Mouse (Mus musculus) lung, adult 18-20 months (tissue): Measurements from ENCODE around the gene Omt2b.
"Not testable (repeated sequence)": the region's sequence is repeated elsewhere in the genome, so short reads cannot be mapped to it uniquely, and the experiment has no call there.

Experiments used
- DNase-seq, 2 experiments: peaks; one replicate each; pipeline ENCODE4 v3.0.0; 2022; ENCODE audit warnings: mixed read lengths in 2 of 2

Gene Omt2b

DNA sequence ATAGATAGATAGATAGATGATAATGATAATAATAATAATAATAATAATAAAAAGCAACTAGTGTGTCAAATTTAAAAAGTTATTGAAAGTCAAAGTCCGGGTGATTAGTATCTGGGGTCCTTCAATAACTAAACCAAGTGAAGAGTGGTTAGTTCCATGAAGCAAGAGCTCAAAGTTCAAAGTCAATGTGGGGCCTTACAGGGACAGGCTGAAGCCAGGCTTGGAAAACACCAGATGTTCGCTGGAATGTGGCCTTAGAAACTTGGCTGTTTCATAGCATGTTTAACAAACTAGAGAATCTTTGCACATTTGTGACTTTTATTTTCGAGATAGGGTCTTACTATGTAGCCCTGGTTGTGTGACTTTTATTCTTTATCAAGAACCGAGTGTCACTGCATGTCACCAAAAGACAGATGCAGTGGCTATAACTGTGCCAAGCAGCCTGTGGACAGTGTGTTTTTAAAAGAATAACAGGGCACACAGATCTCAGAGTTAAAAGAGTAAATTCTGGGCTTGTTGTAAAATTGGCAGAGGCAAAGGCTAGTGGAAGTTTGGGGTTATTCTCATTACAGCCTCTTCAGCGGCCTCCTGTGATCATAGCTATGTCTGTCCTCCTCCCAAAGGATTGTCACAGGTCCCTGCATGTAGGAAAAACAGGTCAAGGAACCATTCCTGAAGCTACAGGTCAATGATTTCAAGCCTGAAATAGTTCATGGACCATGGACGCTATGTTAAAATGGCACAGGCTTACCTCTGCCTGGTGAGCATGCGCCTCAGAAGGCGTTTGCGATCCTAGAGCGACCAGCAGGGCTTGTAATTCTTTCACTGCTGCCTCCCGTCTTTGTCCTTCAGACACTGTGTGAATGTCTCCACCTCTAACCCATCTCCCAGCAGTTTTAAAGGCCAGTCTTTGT is 27.5 kb downstream of the Omt2b start:
- DNase-seq, result no peak

DNA sequence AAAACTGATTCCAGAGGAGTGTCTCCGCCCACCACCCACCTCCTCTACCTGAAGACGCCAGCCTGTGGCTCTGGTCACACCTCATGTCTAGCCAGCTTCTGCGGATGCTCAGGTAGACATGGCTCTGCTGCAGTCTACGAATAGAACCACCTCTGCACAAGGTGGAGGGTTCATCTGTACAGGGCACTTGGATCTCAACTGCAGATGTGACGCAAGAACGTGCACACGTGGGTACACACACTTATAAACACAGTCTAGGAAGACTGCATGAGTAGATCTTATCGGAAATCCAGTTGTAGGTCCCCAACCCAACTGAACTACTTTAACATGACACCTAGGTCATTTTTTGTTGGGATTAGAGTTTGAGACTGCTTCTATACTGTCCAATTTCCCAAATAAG is 28.2 kb downstream of the Omt2b start, which contains the start of gene Gsta2:
TSS of gene Gsta2 (minus strand) at position 178 of the 400 bp plus-strand sequence.
- no peak for DNase-seq

DNA sequence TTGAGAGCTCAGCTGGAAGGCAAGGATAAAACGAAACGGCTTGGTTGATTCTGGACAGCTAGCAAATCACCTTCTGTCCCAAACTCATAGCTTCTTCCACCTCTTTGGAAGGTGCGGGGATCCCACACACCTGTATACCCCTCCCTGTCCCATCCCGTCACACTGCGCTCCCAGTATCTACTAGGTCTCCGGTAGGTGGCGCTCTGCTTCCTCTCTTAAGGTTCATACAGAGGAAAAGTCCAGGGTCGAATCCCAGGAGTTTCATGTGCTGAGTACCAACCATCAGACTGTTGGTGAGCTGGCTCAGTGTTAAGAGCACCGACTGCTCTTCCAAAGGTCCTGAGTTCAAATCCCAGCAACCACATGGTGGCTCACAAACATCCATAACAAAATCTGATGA is 30.7 kb downstream of the Omt2b start:
- DNase-seq, result peak; percentile 41 to 64

DNA sequence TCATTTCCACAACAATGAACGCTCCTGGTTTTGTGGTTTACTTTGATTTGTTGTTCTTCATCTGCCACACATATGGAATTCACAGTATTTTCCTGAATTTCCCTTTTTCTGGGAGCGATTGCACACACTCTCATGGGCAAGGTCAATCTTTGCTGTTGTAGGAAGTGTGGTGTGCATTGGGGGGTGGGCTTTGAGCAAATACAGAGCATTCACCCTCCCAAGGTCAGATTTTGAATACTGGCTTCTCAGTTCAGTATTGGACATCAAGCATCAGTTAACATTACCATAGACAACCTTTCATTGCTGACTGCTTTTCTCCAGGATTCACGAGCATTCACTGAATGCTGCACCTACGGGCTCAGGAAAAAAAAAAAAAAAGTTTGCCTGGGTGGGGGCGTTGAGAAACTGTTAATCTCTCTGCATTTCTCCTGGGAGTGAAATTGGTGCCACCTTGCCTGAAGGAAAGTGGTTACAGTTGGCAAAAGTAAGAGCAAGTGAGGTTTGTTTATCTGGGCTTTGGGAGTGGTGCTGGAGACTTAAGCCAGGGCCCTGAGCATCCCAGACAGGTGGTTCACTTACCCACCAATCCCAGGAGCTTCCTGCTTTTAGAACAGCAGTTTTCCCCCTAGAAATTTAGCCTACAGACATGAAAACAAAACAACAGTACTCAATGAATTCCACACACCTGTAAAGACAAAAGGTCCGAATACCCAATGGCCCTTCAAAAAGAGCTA is 32.5 kb downstream of the Omt2b start:
- no peak for DNase-seq

DNA sequence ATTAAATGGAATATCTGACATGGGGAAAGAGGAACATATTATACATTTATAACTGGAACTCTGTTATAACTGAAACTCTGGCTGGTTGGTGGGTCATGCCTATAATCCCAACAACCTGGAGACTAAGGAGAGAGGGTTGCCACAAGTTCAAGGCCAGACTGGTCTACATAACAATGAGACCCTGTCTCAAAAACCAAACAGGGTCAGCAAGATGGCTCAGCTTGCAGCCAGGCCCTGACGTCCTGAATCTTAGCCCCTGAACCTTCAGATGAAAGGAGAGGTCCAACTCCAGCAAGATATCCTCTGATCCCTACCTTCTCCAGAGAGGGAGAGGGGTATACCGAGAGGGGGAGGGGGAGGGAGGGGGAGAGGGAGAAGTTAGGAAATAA is 33.1 kb downstream of the Omt2b start:
- no peak for DNase-seq

DNA sequence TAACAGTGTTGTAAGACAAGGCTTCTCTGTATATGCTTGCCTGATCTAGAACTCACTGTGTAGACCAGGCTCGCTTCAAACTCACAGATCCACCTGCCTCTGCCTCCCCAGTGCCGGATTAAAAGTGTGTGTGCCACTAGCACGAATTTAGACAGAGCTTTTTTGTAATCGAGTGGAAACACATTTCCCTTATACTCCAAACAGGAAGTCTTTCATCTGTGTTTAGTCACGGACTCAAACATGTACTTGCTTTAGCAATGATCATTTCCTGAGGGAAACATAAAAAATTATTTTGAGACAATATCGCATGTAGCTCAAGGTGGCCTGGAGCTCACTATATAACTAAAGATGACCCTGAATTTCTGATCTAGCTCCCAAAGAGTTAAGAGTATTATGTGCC is 36.0 kb downstream of the Omt2b start:
- no peak for DNase-seq

DNA sequence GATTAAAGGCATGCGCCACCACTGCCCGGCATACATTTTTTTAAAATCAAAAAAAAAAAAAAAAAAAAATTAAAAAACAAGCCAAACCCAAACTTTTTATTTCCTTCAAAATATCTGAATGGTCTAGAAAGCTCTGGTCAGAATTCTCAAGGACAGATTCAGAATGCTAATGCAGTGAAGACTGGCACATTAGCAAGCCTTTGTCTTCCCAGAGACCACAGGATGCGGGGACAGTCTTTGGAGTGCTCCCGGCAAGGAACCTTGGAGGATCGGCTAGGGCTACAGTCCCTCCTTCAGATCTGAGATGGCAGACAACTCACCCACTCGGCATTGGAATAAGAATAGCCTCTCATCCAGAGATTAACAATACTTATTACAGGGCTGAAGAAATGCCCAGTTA is 37.3 kb downstream of the Omt2b start:
- no peak for DNase-seq

DNA sequence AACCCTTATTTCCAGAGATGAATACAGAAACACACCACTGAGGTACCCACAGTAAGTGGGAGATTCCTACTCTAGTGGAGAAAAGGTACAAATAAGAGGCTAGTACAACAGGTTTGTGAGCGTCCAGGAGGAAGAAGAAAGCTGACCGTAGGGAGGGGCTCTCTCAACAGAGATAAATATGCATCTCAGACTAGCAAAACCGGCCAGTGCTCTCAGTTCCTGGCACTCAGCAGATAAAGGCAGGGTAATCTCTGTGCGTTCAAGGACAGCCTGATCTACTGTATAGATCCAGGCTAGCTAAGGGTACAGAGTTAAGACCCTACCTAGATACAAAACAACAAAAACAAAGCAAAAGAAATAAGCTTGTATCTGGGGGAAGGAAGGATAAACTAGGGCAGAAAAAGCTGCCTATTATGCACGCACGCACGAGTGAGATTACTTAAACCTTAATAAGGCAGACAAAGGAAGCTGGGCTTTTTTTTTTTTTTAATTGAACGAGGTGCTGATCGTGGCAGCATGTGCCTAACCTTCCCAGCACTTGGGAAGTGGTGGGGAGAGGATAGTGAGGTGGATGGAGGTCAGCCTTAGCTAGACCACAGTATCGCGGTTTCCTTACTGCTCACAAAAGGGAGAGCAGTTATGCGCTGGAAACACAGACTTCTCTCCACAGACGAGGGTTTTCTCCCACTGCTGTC is 38.6 kb downstream of the Omt2b start:
- DNase-seq, result no peak

DNA sequence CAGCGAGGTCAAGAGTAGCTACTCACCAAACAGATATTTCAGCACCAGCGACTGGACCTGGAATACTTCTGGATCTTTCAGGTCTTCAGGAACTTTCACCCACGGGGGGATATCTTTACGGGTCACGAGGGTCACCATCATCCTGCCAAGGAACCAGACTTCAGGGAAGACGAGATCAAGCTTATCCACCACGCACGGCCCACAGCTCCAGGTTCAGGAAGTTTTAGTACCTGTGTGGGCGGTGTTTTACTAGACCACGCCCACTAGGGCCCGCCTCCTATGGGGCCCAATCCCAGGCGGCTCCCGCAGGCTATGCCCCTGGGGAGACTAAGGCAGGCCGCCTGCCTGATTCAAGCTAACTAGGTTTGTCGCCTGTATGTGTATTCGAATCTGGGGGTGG is 40.6 kb downstream of the Omt2b start, which contains the start of gene Dppa5a:
TSS of gene Dppa5a (minus strand) at position 219 of the 400 bp plus-strand sequence.
- not testable (repeated sequence) for DNase-seq

DNA sequence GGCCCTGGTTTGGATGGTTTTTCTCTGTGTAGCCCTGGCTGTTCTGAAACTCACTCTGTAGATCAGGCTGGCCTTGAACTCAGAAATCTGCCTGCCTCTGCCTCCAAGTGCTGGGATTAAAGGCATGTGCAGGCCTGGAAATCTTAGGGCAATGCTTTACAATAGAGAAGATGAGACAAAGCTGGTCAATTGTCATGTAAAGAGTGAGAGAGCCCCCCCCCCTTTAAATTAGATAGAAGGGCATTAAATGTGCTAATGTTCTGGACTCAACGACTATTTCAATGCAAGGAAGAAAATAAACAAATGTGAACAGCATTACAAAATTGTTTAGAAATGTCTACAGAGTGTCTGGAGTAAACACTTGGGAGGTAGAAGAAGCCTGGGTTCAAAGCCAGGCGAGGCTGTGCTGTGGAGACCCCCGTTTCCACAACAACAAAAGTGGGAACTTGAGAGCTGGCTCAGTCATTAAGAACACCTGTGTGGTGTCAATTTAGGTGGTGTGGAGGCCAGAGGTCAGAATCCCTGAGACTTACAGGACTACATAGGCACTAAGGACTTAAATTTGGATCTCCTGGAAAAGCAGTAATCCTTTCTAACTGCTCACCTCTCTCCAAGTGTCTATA is 41.4 kb downstream of the Omt2b start:
- no peak for DNase-seq

DNA sequence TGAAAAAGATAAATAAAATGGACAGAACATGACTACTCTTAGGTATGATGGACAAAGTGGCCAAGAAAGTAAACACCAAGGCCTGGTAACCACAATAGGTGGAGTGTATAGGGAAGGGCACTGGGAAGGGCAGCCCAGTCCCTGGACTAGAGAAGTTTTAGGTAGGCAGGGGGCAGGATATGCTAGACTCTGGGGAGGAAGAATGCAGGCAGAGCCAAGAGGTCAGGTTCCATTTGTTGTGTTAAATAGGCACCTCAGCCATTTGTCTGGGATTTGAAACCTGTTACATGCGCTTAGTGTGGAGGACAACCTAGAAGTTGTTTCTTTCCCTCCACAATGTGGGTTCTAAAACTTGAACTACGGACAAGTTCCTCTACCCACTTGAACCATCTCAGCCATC is 42.0 kb downstream of the Omt2b start:
- DNase-seq, result no peak

DNA sequence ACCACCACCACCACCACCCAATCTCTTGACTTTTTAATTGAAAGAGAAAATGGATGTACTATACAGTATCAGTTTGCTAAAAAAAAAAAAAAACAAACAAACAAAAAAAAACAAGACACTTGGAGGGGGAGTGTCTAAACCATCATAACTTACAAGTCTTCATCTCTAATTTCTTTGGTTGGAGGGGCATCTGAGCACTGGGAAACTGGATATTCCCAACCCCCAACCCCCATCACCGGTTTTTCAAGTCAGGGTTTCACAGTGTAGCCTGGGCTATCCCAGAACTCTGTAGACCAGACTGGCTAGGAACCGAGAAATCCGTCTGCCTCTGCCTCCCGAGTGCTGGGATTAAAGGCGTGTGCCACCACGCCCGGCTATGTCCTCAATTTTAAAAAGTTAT is 42.4 kb downstream of the Omt2b start:
- no peak for DNase-seq

DNA sequence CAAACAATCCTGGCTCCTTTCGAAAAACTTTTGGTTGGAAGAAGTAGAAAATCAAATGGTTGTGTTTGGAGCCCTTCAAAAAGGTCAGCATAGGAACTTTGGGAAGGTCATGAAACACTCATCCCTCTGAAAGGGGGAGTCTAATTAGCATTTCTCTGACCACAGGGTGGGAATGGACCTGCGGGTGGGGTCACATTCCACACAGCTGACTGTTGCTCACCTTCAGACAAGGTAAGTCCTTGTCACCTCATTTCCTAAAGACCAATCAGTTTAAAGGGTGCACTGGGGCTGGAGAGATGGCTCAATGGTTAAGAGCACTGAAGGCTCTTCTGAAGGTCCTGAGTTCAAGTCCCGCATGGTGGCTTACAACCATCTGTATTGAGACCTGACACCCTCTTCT is 44.1 kb downstream of the Omt2b start:
- no peak for DNase-seq

DNA sequence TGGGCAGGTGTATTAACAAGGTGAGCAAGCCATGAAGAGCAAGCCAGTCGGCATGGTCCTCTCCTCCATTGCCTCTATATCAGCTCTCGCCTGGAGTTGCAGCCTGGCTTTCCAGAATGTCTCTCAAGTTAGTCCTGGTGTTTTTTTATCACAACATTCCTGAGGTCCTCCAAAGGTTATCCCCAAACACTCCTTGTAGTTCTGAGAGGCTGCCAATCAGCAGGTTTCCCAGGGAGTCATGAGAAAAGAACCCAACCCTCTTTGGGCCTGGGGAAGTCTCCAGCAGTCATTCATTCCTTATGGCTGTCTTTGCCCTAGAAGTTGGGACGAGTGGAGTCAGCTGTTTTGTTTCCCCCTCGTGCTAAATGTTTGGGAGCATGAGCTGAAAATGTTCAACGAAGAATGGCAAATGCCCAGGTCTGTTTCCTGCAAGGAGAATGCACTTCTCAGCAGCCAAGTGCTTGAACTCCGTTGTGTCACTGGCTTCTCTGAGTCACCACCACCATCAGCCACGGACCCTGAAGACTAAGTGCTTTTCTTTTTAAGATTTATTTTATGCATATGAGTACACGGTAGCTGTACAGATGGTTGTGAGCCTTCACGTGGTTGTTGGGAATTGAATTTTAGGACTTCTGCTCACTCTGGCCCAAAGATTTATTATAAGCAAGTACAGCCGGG is 45.6 kb downstream of the Omt2b start:
- no peak for DNase-seq

DNA sequence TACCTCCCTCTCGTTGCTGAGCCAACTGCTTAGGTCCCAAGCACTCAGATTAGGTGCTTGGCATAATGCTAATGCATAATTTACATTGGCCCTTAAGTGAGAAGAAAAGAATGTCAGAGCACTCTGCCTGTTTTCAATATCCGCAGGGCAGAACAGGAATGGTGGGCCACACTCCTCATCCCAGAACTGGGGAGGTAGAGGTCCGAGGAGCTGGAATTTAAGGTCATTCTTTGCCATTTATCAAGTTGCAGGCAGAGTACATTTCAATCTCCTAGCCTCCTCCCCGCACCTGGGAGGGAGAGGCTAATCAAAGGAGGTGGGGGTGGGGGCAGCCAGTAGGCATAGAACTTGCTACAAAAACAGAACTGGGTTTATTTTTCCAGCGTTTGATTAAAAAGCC is 47.0 kb downstream of the Omt2b start:
- no peak for DNase-seq

DNA sequence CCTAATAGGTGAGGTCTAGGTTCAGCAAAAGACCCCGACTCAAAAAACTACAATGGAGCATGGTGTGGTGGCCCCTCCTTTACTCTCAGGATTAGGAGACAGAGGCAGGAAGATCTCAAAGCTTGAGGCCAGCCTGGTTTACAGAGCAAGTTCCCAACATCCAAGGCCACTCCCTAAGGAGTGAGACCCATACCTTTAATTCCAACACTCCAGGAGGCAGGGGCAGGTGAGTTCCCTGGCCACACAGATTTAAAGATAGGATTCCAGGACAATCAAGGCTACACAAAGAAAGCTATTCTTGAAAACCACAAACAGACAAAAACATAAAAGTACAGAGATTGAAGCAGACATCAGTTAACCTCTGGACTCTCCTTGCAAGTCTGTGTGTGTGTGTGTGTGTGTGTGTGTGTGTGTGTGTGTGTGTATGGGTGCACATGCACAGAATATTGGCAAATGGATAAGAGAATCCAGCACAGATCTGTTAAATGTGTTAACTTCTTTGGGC is 47.5 kb downstream of the Omt2b start:
- DNase-seq, result no peak

DNA sequence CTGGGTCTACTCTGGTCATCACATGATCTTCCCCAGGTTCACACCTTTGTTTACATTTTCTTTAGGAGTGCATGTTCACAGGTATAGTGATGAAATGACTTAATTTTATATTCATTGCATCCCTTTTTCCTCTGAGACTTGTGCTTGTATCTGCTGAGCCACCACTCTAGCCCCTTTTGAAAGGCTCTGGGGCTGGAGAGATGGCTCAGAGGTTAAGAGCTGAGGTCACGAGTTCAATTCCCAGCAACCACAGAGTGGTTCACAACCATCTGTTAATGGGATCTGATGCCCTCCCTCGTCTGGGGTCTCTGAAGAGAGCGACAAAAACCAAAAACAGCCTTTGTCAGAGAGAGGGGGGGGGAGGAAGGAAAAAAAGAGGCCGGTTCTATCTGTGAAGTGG is 48.1 kb downstream of the Omt2b start:
- DNase-seq, result no peak

DNA sequence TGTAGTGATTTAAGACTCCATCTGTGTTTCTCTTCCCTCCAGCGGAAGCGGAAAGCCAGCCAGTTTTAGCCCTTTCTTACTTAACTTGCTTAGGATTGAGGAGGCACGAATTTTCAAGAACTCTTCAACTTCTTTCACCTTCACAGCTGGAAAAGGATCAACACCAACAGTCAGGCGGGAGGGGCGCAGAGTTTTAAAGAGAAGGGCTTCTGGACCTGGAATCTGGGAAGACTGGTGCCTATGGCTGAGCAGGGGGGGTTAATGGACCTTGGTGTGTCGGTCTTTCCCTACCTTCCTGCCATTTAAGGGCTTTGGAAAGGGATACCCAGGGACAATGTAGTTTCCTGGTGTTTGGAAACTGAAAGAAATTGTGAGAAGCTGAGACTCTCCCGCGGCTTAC is 50.2 kb downstream of the Omt2b start:
- no peak for DNase-seq

DNA sequence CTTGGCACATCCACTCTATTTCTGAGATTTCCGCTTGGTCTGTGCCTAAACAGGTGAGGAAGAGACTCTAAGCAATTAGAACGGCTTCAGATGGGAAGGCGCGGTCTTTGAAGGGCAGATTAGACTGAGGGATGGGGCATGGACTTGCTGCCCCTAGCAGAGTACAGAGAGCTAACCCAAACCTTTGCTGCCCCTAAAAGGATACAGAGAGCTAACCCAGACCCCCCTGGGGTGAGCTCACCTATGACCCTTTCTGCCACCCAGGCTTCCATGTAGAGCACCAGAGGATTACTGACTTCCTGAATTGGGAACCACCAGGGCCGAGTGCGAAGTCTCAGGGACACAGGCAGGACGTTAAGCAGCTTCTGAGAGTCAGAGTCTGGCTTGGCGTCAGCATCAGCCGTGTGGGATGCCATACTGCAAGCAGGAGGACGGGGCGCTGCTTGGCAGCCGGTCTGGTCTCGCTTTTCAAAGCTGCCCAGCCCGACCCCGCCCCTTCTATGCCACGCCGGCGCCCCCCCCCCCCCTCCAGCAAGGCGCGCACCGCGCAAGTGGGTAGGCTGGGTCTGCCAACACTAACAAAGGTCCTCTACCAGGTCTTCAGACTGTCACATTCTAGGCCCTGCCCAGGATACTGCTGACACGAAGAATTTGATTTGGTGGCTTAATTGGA is 50.9 kb downstream of the Omt2b start, which contains the start of gene Ooep:
TSS of gene Ooep (minus strand) at position 613 of the 673 bp plus-strand sequence.
- DNase-seq, result peak in 1 of 2 experiments; percentile 1
